Mouse (Mus musculus): ENCODE measurements around the gene Pelo. TPM values are rescaled to one million over a fixed set of nuclear protein-coding genes. Genes with fewer than 3 reads are reported as not detected.

The Pelo gene
- 16.3 and 22.0 TPM in 2 replicates for polyA plus RNA-seq (2012; ENCODE audit: insufficient read depth, low replicate concordance)

GRCm38 (mm10) chr13:115090069-115090976, at the start of gene Pelo:
Pelo (minus strand) TSS chr13:115090186.
- peaks cover 38% of the 10 kb centered on the region for H3K4me1 ChIP-seq
- TF ChIP-seq GATA1 (IDR thresholded peaks at IDR 0.05; ENCODE audit: borderline replicate concordance, low read length), result no peak
- no peak for TF ChIP-seq FLI1 (IDR thresholded peaks at IDR 0.05; ENCODE audit: low read length)

GRCm38 (mm10) chr13:115138513-115138912, 48.5 kb upstream of the Pelo start:
- TF ChIP-seq GATA1 (IDR thresholded peaks at IDR 0.05; ENCODE audit: borderline replicate concordance, low read length) (no peak), FLI1 (IDR thresholded peaks at IDR 0.05; ENCODE audit: low read length) (no peak)
- no peak overlapping the region for H3K4me3 ChIP-seq (replicated peaks)
- H3K4me1 ChIP-seq, result no peaks in the 10 kb centered on the region
- H3K36me3 ChIP-seq (replicated peaks; ENCODE audit: low read length), result no peaks in the 10 kb centered on the region
- H3K9me3 ChIP-seq, result no peaks in the 10 kb centered on the region
- no peaks in the 10 kb centered on the region for H3K27me3 ChIP-seq (replicated peaks)

More at GRCm38 (mm10) chr13:115090069-115090976, at the start of gene Pelo:
- H3K4me3 ChIP-seq (replicated peaks), result peak within 1 kb of the TSS; percentile 99
- peaks cover 26% of the 10 kb centered on the region for H3K36me3 ChIP-seq (replicated peaks; ENCODE audit: low read length)
- H3K9me3 ChIP-seq, result no peaks in the 10 kb centered on the region
- H3K27me3 ChIP-seq (replicated peaks), result no peaks in the 10 kb centered on the region

GRCm38 (mm10) chr13:115136761-115137160, 46.8 kb upstream of the Pelo start:
- peaks cover under 1% of the 10 kb centered on the region; the same call in 1 of the 2 replicates for H3K4me1 ChIP-seq
- TF ChIP-seq FLI1 (IDR thresholded peaks at IDR 0.05; ENCODE audit: low read length) (no peak), GATA1 (IDR thresholded peaks at IDR 0.05; ENCODE audit: borderline replicate concordance, low read length) (no peak)
- no peak overlapping the region for H3K4me3 ChIP-seq (replicated peaks)

DNA sequence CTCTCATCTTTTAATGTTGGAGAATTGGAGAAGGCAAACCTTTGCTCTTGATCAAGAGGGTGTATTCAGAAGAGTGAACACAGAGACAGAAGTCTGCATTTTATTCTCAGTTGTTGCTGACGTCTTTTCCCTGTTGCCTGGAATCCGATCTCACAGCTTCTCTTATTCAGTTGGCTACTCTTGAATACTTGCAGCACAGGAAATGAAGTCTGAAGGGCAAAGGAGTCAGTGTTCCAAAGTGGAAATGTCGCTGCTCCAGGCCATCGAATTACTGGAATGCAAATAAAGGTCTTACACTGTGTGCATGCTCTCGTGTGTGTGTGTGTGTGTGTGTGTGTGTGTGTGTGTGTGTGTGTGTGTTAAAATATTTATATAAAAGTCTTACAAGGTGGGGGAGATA, 42.4 kb upstream of the Pelo start:
- Histone ChIP-seq H3K4me3 (replicated peaks) (no peak overlapping the region), H3K9me3 (no peaks in the 10 kb centered on the region), H3K27me3 (replicated peaks) (no peaks in the 10 kb centered on the region), H3K36me3 (replicated peaks; ENCODE audit: low read length) (no peaks in the 10 kb centered on the region), H3K4me1 (peaks cover 21% of the 10 kb centered on the region)
- TF ChIP-seq FLI1 (IDR thresholded peaks at IDR 0.05; ENCODE audit: low read length) (no peak), GATA1 (IDR thresholded peaks at IDR 0.05; ENCODE audit: borderline replicate concordance, low read length) (no peak)

More at GRCm38 (mm10) chr13:115136761-115137160, 46.8 kb upstream of the Pelo start:
- no peaks in the 10 kb centered on the region for H3K9me3 ChIP-seq
- H3K36me3 ChIP-seq (replicated peaks; ENCODE audit: low read length), result no peaks in the 10 kb centered on the region
- H3K27me3 ChIP-seq (replicated peaks), result no peaks in the 10 kb centered on the region

- peaks cover 25% of the 10 kb centered on the region for H3K4me1 ChIP-seq
- H3K9me3 ChIP-seq, result no peaks in the 10 kb centered on the region
- H3K27me3 ChIP-seq (replicated peaks), result no peaks in the 10 kb centered on the region
- TF ChIP-seq GATA1 (IDR thresholded peaks at IDR 0.05; ENCODE audit: borderline replicate concordance, low read length), result no peak
- no peak overlapping the region for H3K4me3 ChIP-seq (replicated peaks)
- no peaks in the 10 kb centered on the region for H3K36me3 ChIP-seq (replicated peaks; ENCODE audit: low read length)
Measured at GRCm38 (mm10) chr13:115131381-115131780, 41.4 kb upstream of the Pelo start.

DNA sequence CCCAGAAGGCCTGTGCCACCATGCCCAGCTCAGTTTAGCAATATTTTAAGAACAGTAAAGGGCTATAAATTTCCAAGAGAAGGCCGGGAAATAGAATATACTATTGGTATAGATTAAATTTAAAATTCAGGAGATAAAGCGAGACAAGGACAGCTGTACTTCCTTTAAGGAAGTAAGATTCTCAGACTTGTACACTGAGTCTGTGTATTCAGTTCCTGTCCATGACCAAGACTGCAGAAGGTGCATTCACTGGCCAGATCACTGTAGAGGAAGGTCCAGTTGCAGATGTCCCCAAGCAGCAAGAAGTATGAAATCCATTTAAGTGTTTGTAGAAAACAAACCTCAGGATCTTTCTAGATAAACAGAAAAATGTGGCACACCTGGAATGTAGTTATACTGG, 40.0 kb upstream of the Pelo start:
- no peaks in the 10 kb centered on the region for H3K9me3 ChIP-seq
- no peaks in the 10 kb centered on the region for H3K27me3 ChIP-seq (replicated peaks)
- H3K4me1 ChIP-seq, result peaks cover 27% of the 10 kb centered on the region
- H3K36me3 ChIP-seq (replicated peaks; ENCODE audit: low read length), result no peaks in the 10 kb centered on the region
- no peak for TF ChIP-seq FLI1 (IDR thresholded peaks at IDR 0.05; ENCODE audit: low read length)
- no peak for TF ChIP-seq GATA1 (IDR thresholded peaks at IDR 0.05; ENCODE audit: borderline replicate concordance, low read length)
- H3K4me3 ChIP-seq (replicated peaks), result no peak overlapping the region

DNA sequence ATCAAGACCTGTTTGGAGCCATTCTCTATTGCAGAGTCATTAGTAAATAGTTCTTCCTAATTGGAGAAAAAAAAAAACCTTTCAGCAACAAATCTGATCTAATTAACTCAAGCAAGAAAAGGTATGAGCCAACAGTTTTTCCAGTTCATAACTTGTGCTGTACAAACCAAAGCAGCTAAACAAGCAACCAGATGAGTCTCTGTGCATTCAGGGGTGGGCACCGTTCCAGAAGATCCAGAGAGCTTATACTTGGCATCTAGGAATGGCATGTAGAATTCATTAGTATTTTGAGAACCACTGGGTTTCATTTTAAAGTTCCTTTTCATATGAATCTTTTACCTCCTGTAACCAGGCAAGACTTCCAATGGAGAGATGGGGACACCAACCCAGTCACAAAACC, 37.8 kb upstream of the Pelo start:
- Histone ChIP-seq H3K36me3 (replicated peaks; ENCODE audit: low read length) (no peaks in the 10 kb centered on the region), H3K4me1 (peaks cover 33% of the 10 kb centered on the region), H3K4me3 (replicated peaks) (no peak overlapping the region), H3K9me3 (no peaks in the 10 kb centered on the region), H3K27me3 (replicated peaks) (no peaks in the 10 kb centered on the region)
- TF ChIP-seq GATA1 (IDR thresholded peaks at IDR 0.05; ENCODE audit: borderline replicate concordance, low read length) (no peak), FLI1 (IDR thresholded peaks at IDR 0.05; ENCODE audit: low read length) (no peak)

- H3K4me1 ChIP-seq, result peaks cover 30% of the 10 kb centered on the region
- H3K36me3 ChIP-seq (replicated peaks; ENCODE audit: low read length), result no peaks in the 10 kb centered on the region
- H3K9me3 ChIP-seq, result no peaks in the 10 kb centered on the region
- H3K27me3 ChIP-seq (replicated peaks), result no peaks in the 10 kb centered on the region
- H3K4me3 ChIP-seq (replicated peaks), result no peak overlapping the region
- no peak for TF ChIP-seq GATA1 (IDR thresholded peaks at IDR 0.05; ENCODE audit: borderline replicate concordance, low read length)
- TF ChIP-seq FLI1 (IDR thresholded peaks at IDR 0.05; ENCODE audit: low read length), result no peak
Measured at GRCm38 (mm10) chr13:115126534-115126933, 36.5 kb upstream of the Pelo start.

DNA sequence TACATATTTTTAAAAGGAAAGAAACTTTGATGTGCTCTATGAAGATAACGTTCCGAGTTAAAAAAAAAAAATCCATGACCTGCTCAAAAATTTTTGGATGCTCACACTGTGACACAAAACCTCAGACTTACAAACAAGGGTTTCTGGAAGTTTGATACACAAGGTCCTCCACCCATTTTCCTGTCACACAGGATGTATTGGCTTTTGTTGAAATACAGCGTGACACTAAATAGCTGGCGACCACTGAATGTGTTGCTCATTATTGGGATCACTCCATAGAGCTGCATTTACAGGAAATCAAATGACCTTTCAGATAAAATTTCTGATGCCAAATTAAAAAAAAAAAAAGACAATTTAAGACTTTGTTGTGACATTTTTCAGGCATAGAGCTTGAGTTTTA, 35.1 kb upstream of the Pelo start:
- Histone ChIP-seq H3K4me1 (peaks cover 18% of the 10 kb centered on the region), H3K27me3 (replicated peaks) (no peaks in the 10 kb centered on the region), H3K36me3 (replicated peaks; ENCODE audit: low read length) (no peaks in the 10 kb centered on the region), H3K4me3 (replicated peaks) (no peak overlapping the region), H3K9me3 (no peaks in the 10 kb centered on the region)
- no peak for TF ChIP-seq GATA1 (IDR thresholded peaks at IDR 0.05; ENCODE audit: borderline replicate concordance, low read length)
- no peak for TF ChIP-seq FLI1 (IDR thresholded peaks at IDR 0.05; ENCODE audit: low read length)

DNA sequence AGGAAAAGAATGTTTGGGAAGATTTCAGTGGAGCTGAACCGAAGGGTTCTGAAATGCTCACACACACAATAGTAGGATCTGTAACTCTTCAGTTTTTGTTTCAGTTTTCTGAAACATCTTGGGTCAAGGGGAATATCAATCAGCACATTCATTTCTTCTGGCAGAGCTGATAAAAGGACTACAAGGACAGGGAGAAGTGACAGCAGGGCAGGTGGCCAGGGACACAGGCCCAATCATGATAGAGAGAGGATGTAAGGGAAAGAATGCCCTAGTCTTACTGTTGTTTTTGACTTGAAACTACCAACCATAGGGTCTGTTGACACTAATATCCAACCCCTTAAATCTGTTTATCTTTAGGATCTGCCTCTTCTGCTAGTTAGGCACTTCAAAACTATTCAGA, 34.5 kb upstream of the Pelo start:
- TF ChIP-seq GATA1 (IDR thresholded peaks at IDR 0.05; ENCODE audit: borderline replicate concordance, low read length) (no peak), FLI1 (IDR thresholded peaks at IDR 0.05; ENCODE audit: low read length) (no peak)

More for the DNA sequence above, 34.5 kb upstream of the Pelo start:
- no peaks in the 10 kb centered on the region for H3K27me3 ChIP-seq (replicated peaks)
- no peak overlapping the region for H3K4me3 ChIP-seq (replicated peaks)
- H3K4me1 ChIP-seq, result peaks cover 12% of the 10 kb centered on the region
- H3K36me3 ChIP-seq (replicated peaks; ENCODE audit: low read length), result no peaks in the 10 kb centered on the region
- no peaks in the 10 kb centered on the region for H3K9me3 ChIP-seq
